Mouse (Mus musculus) heart, postnatal 0 days (tissue): ENCODE measurements around the gene 1110051M20Rik.

ENCODE experiments used
- CTCF ChIP-seq: IDR thresholded peaks from 2 replicates; pipeline ENCODE4 v1.5.1; 2016; ENCODE audit warnings: antibody characterized with exemption, control low read depth, low read depth
- EP300 ChIP-seq: IDR thresholded peaks from 2 replicates; pipeline ENCODE4 v1.6.1; 2016; ENCODE audit warnings: antibody characterized with exemption, low read depth

DNA sequence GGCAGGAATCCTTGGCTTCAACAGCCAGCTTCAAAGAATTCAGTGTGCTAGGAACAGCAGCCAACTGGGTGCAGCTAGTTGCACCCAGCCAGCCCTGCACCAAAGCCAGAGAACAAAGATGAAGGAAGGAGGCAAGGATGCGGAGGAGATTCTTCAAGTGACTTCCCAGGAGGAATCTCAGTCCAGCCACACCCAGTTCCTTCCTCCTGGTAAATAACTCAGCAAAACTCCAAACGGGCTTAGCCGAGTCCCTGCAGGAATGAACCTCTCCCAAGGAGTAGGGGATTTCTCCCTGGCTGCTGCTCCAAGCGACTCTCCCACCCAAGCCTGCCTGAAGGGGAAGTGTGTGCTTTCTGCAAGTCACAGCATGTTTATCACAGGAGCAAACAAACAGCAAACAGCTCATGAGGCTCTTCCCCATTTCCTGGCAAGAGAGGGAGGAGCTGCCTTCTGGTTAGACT is 83.4 kb downstream of the 1110051M20Rik start:
- TF ChIP-seq CTCF (no peak), EP300 (no peak; the same call in 1 of the 2 replicates)
